Mouse (Mus musculus): ENCODE results near the gene Gm10553.
"Not testable (repeated sequence)": the region's sequence is repeated elsewhere in the genome, so short reads cannot be mapped to it uniquely, and the experiment has no call there.

GRCm38 (mm10) chr1:85073099-85073498, 26.9 kb upstream of the Gm10553 start:
- TF ChIP-seq CTCF (IDR thresholded peaks at IDR 0.05; ENCODE audit: low read depth); EP300 (optimal IDR thresholded peaks at IDR 0.05): not testable (repeated sequence)
